Comparison of ENCODE assay signal across 10 mouse cellular contexts in the genomic region with DNA sequence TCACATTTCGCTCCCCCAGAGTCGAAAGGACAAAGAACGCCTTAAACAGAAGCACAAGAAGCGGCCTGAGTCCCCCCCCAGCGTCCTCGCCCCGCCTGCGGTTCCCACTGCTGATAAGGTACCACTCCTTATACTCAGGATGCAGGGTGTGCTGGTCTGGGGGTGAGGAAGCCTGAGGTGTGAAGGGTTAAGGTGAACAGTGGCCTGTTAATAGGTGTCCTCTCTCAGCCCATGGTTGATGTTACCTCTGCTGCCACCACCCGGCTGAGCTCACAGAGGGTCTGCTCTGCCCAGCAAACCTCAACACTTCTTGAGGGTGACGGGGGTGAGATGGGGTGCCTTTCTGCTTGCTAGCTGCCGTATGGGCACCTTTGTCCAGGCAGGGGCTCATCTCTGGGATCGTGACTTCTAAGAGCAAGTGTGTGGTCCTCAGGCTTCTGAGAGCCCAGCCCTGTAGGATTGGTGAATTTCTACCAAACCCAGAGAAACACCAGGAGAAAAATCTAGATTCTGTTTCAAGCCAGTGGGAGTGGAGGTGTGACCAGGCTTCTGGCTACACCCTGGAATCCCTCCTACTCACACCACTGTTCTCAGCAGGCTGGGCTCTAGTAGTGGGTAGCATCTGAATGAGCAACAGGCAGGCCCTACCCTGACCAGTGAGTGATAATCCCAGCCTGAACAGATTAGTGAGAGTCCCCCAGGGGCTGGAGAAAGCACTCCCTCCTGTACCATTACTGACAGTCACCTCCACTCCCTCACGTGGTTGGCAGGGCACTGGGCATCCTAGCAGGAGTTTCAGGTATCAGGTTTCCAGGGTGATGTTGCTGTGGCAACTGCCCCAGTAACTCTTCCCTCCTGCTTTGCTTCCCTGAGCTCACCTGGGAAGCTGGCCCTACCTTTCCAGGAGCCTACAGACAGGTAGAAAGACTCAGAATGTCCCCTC. TPM values are rescaled to one million over a fixed set of nuclear protein-coding genes. Genes with fewer than 3 reads are reported as not detected.
DNase-seq lines count a peak whose midpoint lies in the region; ATAC-seq and TF ChIP-seq lines count a peak whose summit lies in the region.
"Had no signal": no experiment of that assay in that cellular context is flagged by ENCODE, and none has a peak within 500 bp of the region (broad histone marks: within the 10 kb centered on the region; RNA-seq: fewer than 3 reads in every experiment).

No protein-coding gene starts in this region.

- no peaks in the 10 kb centered on the region for H3K27me3 ChIP-seq in intestine, embryonic 16.5 days (replicated peaks; ENCODE audit: control insufficient read depth, insufficient read depth, low read length)
- no peaks in the 10 kb centered on the region for H3K27me3 ChIP-seq in intestine, postnatal 0 days (replicated peaks; ENCODE audit: control insufficient read depth, insufficient read depth, low read length)
- no peaks in the 10 kb centered on the region for H3K27me3 ChIP-seq in stomach, embryonic 16.5 days (ENCODE audit: control insufficient read depth, insufficient read depth, low read length)

- peak; percentile 33 for DNase-seq in cerebellum, adult 11-12 months
- DNase-seq in cerebellum, adult 9-11 months = no peak
- DNase-seq in right cerebral cortex, adult 18-20 months = peak; percentile 62
- DNase-seq in right cerebral cortex, postnatal 10 days (ENCODE audit: low spot score in 2 of 2) = no peak
- DNase-seq in adrenal gland, postnatal 25 days = no peak

- H3K9me3 ChIP-seq in intestine, embryonic 16.5 days (ENCODE audit: control insufficient read depth, low read length) = no peaks in the 10 kb centered on the region
- no peaks in the 10 kb centered on the region for H3K9me3 ChIP-seq in intestine, postnatal 0 days (ENCODE audit: control insufficient read depth)
- no peaks in the 10 kb centered on the region for H3K9me3 ChIP-seq in stomach, embryonic 16.5 days (replicated peaks; ENCODE audit: control insufficient read depth, low read length)

- H3K4me2 ChIP-seq in intestine, embryonic 16.5 days (ENCODE audit: low read depth, low read length) = no peak overlapping the region
- no peak overlapping the region for H3K4me2 ChIP-seq in intestine, postnatal 0 days (replicated peaks; ENCODE audit: low read depth)
- H3K4me2 ChIP-seq in stomach, embryonic 16.5 days (ENCODE audit: low read depth, low read length) = no peak overlapping the region

- peaks cover 17% of the 10 kb centered on the region for H3K4me1 ChIP-seq in intestine, embryonic 16.5 days (ENCODE audit: control insufficient read depth, insufficient read depth, low read length)
- H3K4me1 ChIP-seq in intestine, postnatal 0 days (replicated peaks; ENCODE audit: control insufficient read depth, insufficient read depth, low read length) = no peaks in the 10 kb centered on the region
- peaks cover 7% of the 10 kb centered on the region for H3K4me1 ChIP-seq in stomach, embryonic 16.5 days (ENCODE audit: control insufficient read depth, insufficient read depth, low read length)

- no peak overlapping the region for H3K4me3 ChIP-seq in intestine, embryonic 16.5 days (ENCODE audit: low read length)
- no peak overlapping the region for H3K4me3 ChIP-seq in intestine, postnatal 0 days (ENCODE audit: low read depth, low read length)
- no peak overlapping the region for H3K4me3 ChIP-seq in stomach, embryonic 16.5 days (replicated peaks; ENCODE audit: low read length)
- H3K4me3 ChIP-seq: erythroblast, embryonic 14.5 days had no signal

- no peak for TF ChIP-seq CTCF in intestine, postnatal 0 days (IDR thresholded peaks at IDR 0.05; ENCODE audit: low read depth)

- 63% methylated on average over 13 of the region's 13 CpGs for WGBS in intestine, embryonic 16.5 days
- WGBS in intestine, postnatal 0 days = 51% methylated on average over 13 of the region's 13 CpGs
- whole genome bisulfite sequencing in stomach, embryonic 16.5 days = 60% methylated on average over 13 of the region's 13 CpGs

- ATAC-seq in intestine, embryonic 16.5 days = no peak
- no peak for ATAC-seq in intestine, postnatal 0 days
- ATAC-seq in stomach, embryonic 16.5 days (ENCODE audit: insufficient read depth, low FRiP score) = peak; percentile 36; the same call in 1 of the 2 replicates

- H3K27ac ChIP-seq in intestine, embryonic 16.5 days (ENCODE audit: low read length) = no peak overlapping the region
- H3K27ac ChIP-seq in intestine, postnatal 0 days (ENCODE audit: low read depth, low read length) = no peak overlapping the region
- H3K27ac ChIP-seq in stomach, embryonic 16.5 days (ENCODE audit: low read length) = no peak overlapping the region

- peaks cover 34% of the 10 kb centered on the region for H3K36me3 ChIP-seq in intestine, embryonic 16.5 days (ENCODE audit: control insufficient read depth, insufficient read depth, low read length)
- peaks cover 80% of the 10 kb centered on the region for H3K36me3 ChIP-seq in intestine, postnatal 0 days (ENCODE audit: control insufficient read depth, insufficient read depth)
- H3K36me3 ChIP-seq in stomach, embryonic 16.5 days (ENCODE audit: control insufficient read depth, insufficient read depth, low read length) = peaks cover 20% of the 10 kb centered on the region

- peak overlapping the region; percentile 6; the same call in 1 of the 2 replicates for H3K9ac ChIP-seq in intestine, embryonic 16.5 days (ENCODE audit: low read depth, low read length)
- H3K9ac ChIP-seq in intestine, postnatal 0 days (ENCODE audit: low read depth, low read length) = no peak overlapping the region
- H3K9ac ChIP-seq in stomach, embryonic 16.5 days (ENCODE audit: low read length) = 0 out of 2 replicates have a peak overlapping the region, but pooled peaks have one; percentile 19

RNA-seq across cellular contexts. Expression of gene Mllt6, which starts 7.3 kb away (rescaled TPM):
- 2.2 and 2.6 TPM in 2 replicates for polyA plus RNA-seq in intestine, embryonic 16.5 days (2015; fragmentation: Nextera tagmentation; extraction: Ambion mirVana)
- polyA plus RNA-seq in intestine, postnatal 0 days (2015; fragmentation: Nextera tagmentation; extraction: Ambion mirVana) = 1.4 and 1.6 TPM in 2 replicates
- 1.9 and 2.5 TPM in 2 replicates for polyA plus RNA-seq in stomach, embryonic 16.5 days (2015; fragmentation: Nextera tagmentation; extraction: Ambion mirVana)
- total RNA-seq in adrenal gland, postnatal 25 days (2021) = 49.4 and 53.6 TPM in 2 replicates

RNA-seq across cellular contexts. Expression of gene Cisd3, which starts 15.1 kb away (rescaled TPM):
- 120 and 135 TPM in 2 replicates for polyA plus RNA-seq in intestine, embryonic 16.5 days (2015; fragmentation: Nextera tagmentation; extraction: Ambion mirVana)
- polyA plus RNA-seq in intestine, postnatal 0 days (2015; fragmentation: Nextera tagmentation; extraction: Ambion mirVana) = 122 and 123 TPM in 2 replicates
- polyA plus RNA-seq in stomach, embryonic 16.5 days (2015; fragmentation: Nextera tagmentation; extraction: Ambion mirVana) = 34.2 and 35.1 TPM in 2 replicates
- total RNA-seq in adrenal gland, postnatal 25 days (2021) = 164 and 166 TPM in 2 replicates
- polyA plus RNA-seq: erythroblast, embryonic 14.5 days had no signal

RNA-seq across cellular contexts. Expression of gene Pcgf2, which starts 29.8 kb away (rescaled TPM):
- polyA plus RNA-seq in intestine, embryonic 16.5 days (2015; fragmentation: Nextera tagmentation; extraction: Ambion mirVana) = 11.9 and 12.1 TPM in 2 replicates
- 7.9 and 8.9 TPM in 2 replicates for polyA plus RNA-seq in intestine, postnatal 0 days (2015; fragmentation: Nextera tagmentation; extraction: Ambion mirVana)
- 8.9 and 9.4 TPM in 2 replicates for polyA plus RNA-seq in stomach, embryonic 16.5 days (2015; fragmentation: Nextera tagmentation; extraction: Ambion mirVana)
- 27.0 and 36.1 TPM in 2 replicates for total RNA-seq in adrenal gland, postnatal 25 days (2021)
- total RNA-seq: neutrophil, adult 5-6 weeks had no signal

RNA-seq across cellular contexts. Expression of gene Psmb3, which starts 32.7 kb away (rescaled TPM):
- polyA plus RNA-seq in intestine, embryonic 16.5 days (2015; fragmentation: Nextera tagmentation; extraction: Ambion mirVana) = 419 and 429 TPM in 2 replicates
- 391 and 439 TPM in 2 replicates for polyA plus RNA-seq in intestine, postnatal 0 days (2015; fragmentation: Nextera tagmentation; extraction: Ambion mirVana)
- polyA plus RNA-seq in stomach, embryonic 16.5 days (2015; fragmentation: Nextera tagmentation; extraction: Ambion mirVana) = 363 and 373 TPM in 2 replicates
- total RNA-seq in adrenal gland, postnatal 25 days (2021) = 216 and 226 TPM in 2 replicates

RNA-seq across cellular contexts. Expression of gene Epop, which starts 41.0 kb away (rescaled TPM):
- 1.1 and 1.3 TPM in 2 replicates for polyA plus RNA-seq in intestine, embryonic 16.5 days (2015; fragmentation: Nextera tagmentation; extraction: Ambion mirVana)
- 1.1 and 1.3 TPM in 2 replicates for polyA plus RNA-seq in intestine, postnatal 0 days (2015; fragmentation: Nextera tagmentation; extraction: Ambion mirVana)
- polyA plus RNA-seq in stomach, embryonic 16.5 days (2015; fragmentation: Nextera tagmentation; extraction: Ambion mirVana) = 0.41 and 0.77 TPM in 2 replicates
- total RNA-seq in adrenal gland, postnatal 25 days (2021) = 6.2 and 7.8 TPM in 2 replicates

Comparison
In these comparisons a context has a peak if more than half of its experiments do, and no peak if none do; other contexts are left out.
1. DNase-seq: peak in cerebellum, adult 11-12 months (single experiment) and right cerebral cortex, adult 18-20 months (single experiment); none in cerebellum, adult 9-11 months (single experiment), right cerebral cortex, postnatal 10 days (0 of 2) and adrenal gland, postnatal 25 days (single experiment).